Mouse (Mus musculus) myocyte (in vitro differentiated cells): ENCODE results near the gene Odaph.

ENCODE experiments used
- CEBPB ChIP-seq: IDR thresholded peaks from 2 replicates; pipeline ENCODE4 v1.6.1; 2011; ENCODE audit warnings: mild to moderate bottlenecking, moderate library complexity; ENCODE audit not compliant: poor library complexity, insufficient read depth, severe bottlenecking
- E2F4 ChIP-seq: IDR thresholded peaks from one replicate; pipeline ENCODE4 v1.6.1; 2011; ENCODE audit warnings: mild to moderate bottlenecking, control low read depth, moderate library complexity; ENCODE audit not compliant: insufficient read depth
- MAX ChIP-seq: IDR thresholded peaks from one replicate; pipeline ENCODE4 v1.6.1; 2011; ENCODE audit warnings: low read depth, mild to moderate bottlenecking, control low read depth
- MYOD1 ChIP-seq, 3 experiments: IDR thresholded peaks; one replicate each; pipeline ENCODE4 v1.6.1; 2011; ENCODE audit warnings: control low read depth in 2 of 3, low read depth in 2 of 3, mild to moderate bottlenecking in 2 of 3, moderate library complexity in 1 of 3; ENCODE audit not compliant: insufficient read length in 2 of 3, control insufficient read depth in 1 of 3
- MYOG ChIP-seq, 3 experiments: IDR thresholded peaks; one replicate each; pipeline ENCODE4 v1.6.1; 2011; ENCODE audit warnings: control low read depth in 2 of 3, low read depth in 2 of 3, mild to moderate bottlenecking in 2 of 3; ENCODE audit not compliant: insufficient read length in 2 of 3, control insufficient read depth in 1 of 3, insufficient read depth in 1 of 3
- POLR2A ChIP-seq: IDR thresholded peaks from one replicate; pipeline ENCODE4 v1.6.1; 2011; ENCODE audit warnings: low read depth, mild to moderate bottlenecking, control low read depth, moderate library complexity; ENCODE audit not compliant: insufficient read length
- POLR2AphosphoS2 ChIP-seq: IDR thresholded peaks from one replicate; pipeline ENCODE4 v1.6.1; 2011; ENCODE audit warnings: low read depth, control low read depth; ENCODE audit not compliant: insufficient read length
- REST ChIP-seq: IDR thresholded peaks from one replicate; pipeline ENCODE4 v1.6.1; 2011; ENCODE audit warnings: mild to moderate bottlenecking, control low read depth, moderate library complexity; ENCODE audit not compliant: insufficient read depth, insufficient read length
- SRF ChIP-seq: IDR thresholded peaks from one replicate; pipeline ENCODE4 v1.6.1; 2011; ENCODE audit warnings: low read depth; ENCODE audit not compliant: control insufficient read depth, insufficient read length
- TCF12 ChIP-seq: IDR thresholded peaks from one replicate; pipeline ENCODE4 v1.6.1; 2011; ENCODE audit warnings: mild to moderate bottlenecking, control low read depth; ENCODE audit not compliant: poor library complexity, insufficient read depth, severe bottlenecking
- TCF3 ChIP-seq: IDR thresholded peaks from one replicate; pipeline ENCODE4 v1.6.1; 2011; ENCODE audit warnings: low read depth, control low read depth; ENCODE audit not compliant: insufficient read length
- USF1 ChIP-seq: IDR thresholded peaks from one replicate; pipeline ENCODE4 v1.6.1; 2011; ENCODE audit warnings: low read depth, mild to moderate bottlenecking, control low read depth, moderate library complexity

DNA sequence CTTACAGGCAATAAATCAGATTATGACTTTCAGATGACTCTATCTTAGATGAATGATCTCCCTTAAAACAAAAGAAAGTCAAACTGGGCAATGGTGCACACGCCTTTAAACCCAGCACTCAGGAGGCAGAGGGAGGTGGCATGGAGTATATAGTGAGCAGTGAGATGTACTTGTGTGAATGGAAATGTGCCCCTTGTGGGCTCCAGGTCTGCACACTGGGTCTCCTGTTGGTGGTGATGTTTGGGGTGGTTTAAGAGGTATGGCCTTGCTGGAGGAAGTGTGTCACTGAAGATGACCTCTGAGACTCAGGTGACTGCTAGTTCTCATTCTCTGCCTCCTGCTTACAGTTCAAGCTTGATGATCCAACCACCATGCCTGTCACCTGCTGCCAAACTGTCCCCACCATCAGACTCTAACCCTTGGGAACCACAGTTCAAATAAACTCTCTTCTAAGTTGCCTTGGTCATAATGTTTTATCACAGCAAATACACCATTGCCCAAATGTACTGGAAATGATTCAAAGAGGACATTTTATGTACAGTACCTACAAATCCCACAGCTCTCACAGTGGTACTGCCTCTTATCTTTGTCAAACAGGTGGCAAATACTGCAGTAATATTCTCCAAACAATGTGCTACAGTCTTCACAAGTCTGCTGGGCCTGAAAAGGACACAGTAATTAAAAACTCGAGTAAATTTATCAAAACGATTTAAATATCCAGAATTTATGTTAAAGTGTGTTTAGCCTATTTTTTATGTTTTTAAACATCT lies 30.1 kb upstream of the Odaph start:
- no peak for TF ChIP-seq POLR2A
- no peak for TF ChIP-seq USF1
- TF ChIP-seq TCF12 = no peak
- no peak for TF ChIP-seq SRF
- TF ChIP-seq MAX = no peak
- no peak for TF ChIP-seq MYOD1 (IDR thresholded peaks at IDR 0.05; ENCODE audit: control insufficient read depth in 1 of 3, insufficient read length in 2 of 3, low read depth in 2 of 3)
- TF ChIP-seq POLR2AphosphoS2 = no peak
- TF ChIP-seq CEBPB = no peak
- no peak for TF ChIP-seq E2F4
- TF ChIP-seq MYOG (IDR thresholded peaks at IDR 0.05; ENCODE audit: control insufficient read depth in 1 of 3, insufficient read depth in 1 of 3, insufficient read length in 2 of 3, low read depth in 2 of 3) = no peak
- TF ChIP-seq REST = no peak
- no peak for TF ChIP-seq TCF3
